Mouse (Mus musculus) midbrain, postnatal 0 days (tissue): ENCODE data around the gene Ppfibp1. TPM values are rescaled to one million over a fixed set of nuclear protein-coding genes. Genes with fewer than 3 reads are reported as not detected.
"Not testable (repeated sequence)": the region's sequence is repeated elsewhere in the genome, so short reads cannot be mapped to it uniquely, and the experiment has no call there.

Experiments used
- ATAC-seq: fragments of 200-750 bp; cut with Nextera tagmentation; 2 replicates; pipeline ENCODE4 v1.8.0; 2017; ENCODE audit warnings: moderate number of reproducible peaks, mild to moderate bottlenecking, moderate TSS enrichment, moderate library complexity; ENCODE audit not compliant: low FRiP score
- DNase-seq: peaks from one replicate; pipeline ENCODE4 v3.0.0-alpha.2; 2015; ENCODE audit warnings: low spot score
- H3K27ac ChIP-seq: fragments of 300-500 bp; sonication (generic); 2 replicates; pipeline ENCODE4 v1.5.1; 2014; ENCODE audit warnings: low read depth, mild to moderate bottlenecking, low read length, mixed read lengths
- H3K27me3 ChIP-seq: fragments of 300-500 bp; sonication (generic); 2 replicates; pipeline ENCODE4 v1.6.1; 2014; ENCODE audit warnings: low read length, control low read depth, mixed read lengths; ENCODE audit not compliant: insufficient read depth
- H3K36me3 ChIP-seq: fragments of 300-500 bp; sonication (generic); 2 replicates; pipeline ENCODE4 v1.6.1; 2014; ENCODE audit warnings: low read length, control low read depth, mixed read lengths; ENCODE audit not compliant: insufficient read depth
- H3K4me1 ChIP-seq: fragments of 300-500 bp; sonication (generic); 2 replicates; pipeline ENCODE4 v1.6.1; 2014; ENCODE audit warnings: mild to moderate bottlenecking, control low read depth, antibody characterized with exemption, low read length, mixed read lengths; ENCODE audit not compliant: insufficient read depth
- H3K4me2 ChIP-seq: fragments of 300-500 bp; sonication (generic); 2 replicates; pipeline ENCODE4 v1.6.1; 2014; ENCODE audit warnings: low read depth, mild to moderate bottlenecking, low read length, mixed read lengths; ENCODE audit not compliant: poor library complexity, severe bottlenecking
- H3K4me3 ChIP-seq: fragments of 300-500 bp; sonication (generic); 2 replicates; pipeline ENCODE4 v1.5.1; 2014; ENCODE audit warnings: low read depth, mild to moderate bottlenecking, low read length, moderate library complexity
- H3K9ac ChIP-seq: fragments of 300-500 bp; sonication (generic); replicated peaks from 2 replicates; pipeline ENCODE4 v1.6.1; 2014; ENCODE audit warnings: mild to moderate bottlenecking, low read length, moderate library complexity, mixed read lengths; ENCODE audit not compliant: poor library complexity, severe bottlenecking
- H3K9me3 ChIP-seq: fragments of 300-500 bp; sonication (generic); 2 replicates; pipeline ENCODE4 v1.6.1; 2016; ENCODE audit warnings: low read length, control low read depth
- CTCF ChIP-seq: IDR thresholded peaks from 2 replicates; pipeline ENCODE4 v1.5.1; 2016; ENCODE audit warnings: antibody characterized with exemption, mild to moderate bottlenecking
- WGBS: fragments of 180-500 bp; shearing (Covaris S2); extraction: QIAGEN DNeasy Blood & Tissue Kit; methylation state at CpG from one replicate; pipeline ENCODE4 v1.1.7; 2014; 5-methylcytosine and 5-hydroxymethylcytosine counted together
- polyA plus RNA-seq: library from polyadenylated mRNA; unstranded; fragments of >200 nt; fragmentation: Nextera tagmentation; extraction: Ambion mirVana; gene quantifications from 2 replicates; pipeline ENCODE4 v1.2.1, GENCODE M21; 2015
- total RNA-seq: library from RNA; depleted of rRNA; stranded (reverse); fragments of >200 nt; gene quantifications from 2 replicates; pipeline ENCODE4 v1.2.3, GENCODE M21; 2014

The Ppfibp1 gene
- total and polyA plus RNA-seq, 2 experiments from 2014 or later: 23.7 to 25.4 TPM

- WGBS: 93% methylated on average over 2 of the region's 2 CpGs
- no peaks in the 10 kb centered on the region for H3K27me3 ChIP-seq
- no peak overlapping the region for H3K9ac ChIP-seq
- H3K4me2 ChIP-seq: no peak overlapping the region
- DNase-seq (no peak), ATAC-seq (no peak)
- H3K9me3 ChIP-seq: no peaks in the 10 kb centered on the region
- no peak for TF ChIP-seq CTCF
- H3K27ac ChIP-seq: no peak overlapping the region
- H3K36me3 ChIP-seq: no peaks in the 10 kb centered on the region
- no peak overlapping the region for H3K4me3 ChIP-seq
- no peaks in the 10 kb centered on the region for H3K4me1 ChIP-seq
Observed at GRCm38 (mm10) chr6:146863154-146863553, 25.1 kb upstream of the Ppfibp1 start.

GRCm38 (mm10) chr6:146864370-146864769, 23.9 kb upstream of the Ppfibp1 start:
- 98% methylated on average over 2 of the region's 5 CpGs for WGBS
- not testable (repeated sequence) for H3K4me3 ChIP-seq, H3K36me3 ChIP-seq, H3K4me1 ChIP-seq, ATAC-seq, H3K27me3 ChIP-seq, H3K4me2 ChIP-seq, H3K27ac ChIP-seq, DNase-seq, H3K9me3 ChIP-seq, H3K9ac ChIP-seq

GRCm38 (mm10) chr6:146865701-146866100, 22.6 kb upstream of the Ppfibp1 start:
- DNase-seq (no peak), ATAC-seq (no peak)
- WGBS: 85% methylated on average over 4 of the region's 4 CpGs
- no peak overlapping the region for H3K27ac ChIP-seq
- no peaks in the 10 kb centered on the region for H3K27me3 ChIP-seq
- H3K36me3 ChIP-seq: no peaks in the 10 kb centered on the region
- no peaks in the 10 kb centered on the region for H3K4me1 ChIP-seq
- no peak overlapping the region for H3K9ac ChIP-seq
- H3K4me2 ChIP-seq: no peak overlapping the region
- no peak for TF ChIP-seq CTCF
- H3K4me3 ChIP-seq: no peak overlapping the region
- no peaks in the 10 kb centered on the region for H3K9me3 ChIP-seq

- WGBS: 94% methylated on average over 4 of the region's 4 CpGs
- no peaks in the 10 kb centered on the region for H3K9me3 ChIP-seq
- ATAC-seq: no peak
Observed at GRCm38 (mm10) chr6:146871975-146872374, 16.3 kb upstream of the Ppfibp1 start.

GRCm38 (mm10) chr6:146874415-146874814, 13.9 kb upstream of the Ppfibp1 start:
- Histone ChIP-seq H3K9ac (no peak overlapping the region), H3K4me3 (no peak overlapping the region), H3K4me1 (no peaks in the 10 kb centered on the region), H3K9me3 (no peaks in the 10 kb centered on the region), H3K36me3 (no peaks in the 10 kb centered on the region), H3K4me2 (no peak overlapping the region), H3K27ac (no peak overlapping the region), H3K27me3 (no peaks in the 10 kb centered on the region)
- WGBS: 59% methylated on average over 6 of the region's 6 CpGs
- no peak for ATAC-seq
- DNase-seq: no peak
- no peak for TF ChIP-seq CTCF

More at GRCm38 (mm10) chr6:146871975-146872374, 16.3 kb upstream of the Ppfibp1 start:
- H3K36me3 ChIP-seq: no peaks in the 10 kb centered on the region
- H3K27ac ChIP-seq: no peak overlapping the region
- no peak overlapping the region for H3K4me2 ChIP-seq
- DNase-seq: no peak
- no peaks in the 10 kb centered on the region for H3K4me1 ChIP-seq
- H3K9ac ChIP-seq: no peak overlapping the region
- TF ChIP-seq CTCF: no peak
- no peaks in the 10 kb centered on the region for H3K27me3 ChIP-seq
- H3K4me3 ChIP-seq: no peak overlapping the region

- TF ChIP-seq CTCF: peak; percentile 43
- no peak overlapping the region for H3K4me3 ChIP-seq
- H3K4me1 ChIP-seq: no peaks in the 10 kb centered on the region
- WGBS: 96% methylated on average over 2 of the region's 2 CpGs
- H3K36me3 ChIP-seq: no peaks in the 10 kb centered on the region
- H3K27me3 ChIP-seq: no peaks in the 10 kb centered on the region
- H3K9ac ChIP-seq: no peak overlapping the region
- H3K27ac ChIP-seq: no peak overlapping the region
- ATAC-seq (no peak), DNase-seq (no peak)
- H3K4me2 ChIP-seq: no peak overlapping the region
- no peaks in the 10 kb centered on the region for H3K9me3 ChIP-seq
Observed at GRCm38 (mm10) chr6:146876820-146877219, 11.5 kb upstream of the Ppfibp1 start.
